Mouse (Mus musculus): ENCODE data around the gene Fcamr.

GRCm38 (mm10) chr1:130835161-130835936, 34.6 kb downstream of the Fcamr start:
- TF ChIP-seq CTCF (IDR thresholded peaks at IDR 0.05; ENCODE audit: borderline replicate concordance, insufficient read depth, low read depth, low read length) (no peak), POLR2A (IDR thresholded peaks at IDR 0.05; ENCODE audit: borderline replicate concordance, insufficient read depth, low read length) (no peak)

Data from cerebellum, adult 2 months (tissue).